Mouse (Mus musculus) skeletal muscle tissue, adult 2 months (tissue): ENCODE data around the gene Tcf12.

Experiments used
- DNase-seq: peaks from one replicate; pipeline ENCODE4 v3.0.0-alpha.2; 2012; ENCODE audit warnings: low read depth, low spot score

Gene Tcf12

GRCm38 (mm10) chr9:72088893-72089611 lies 22.6 kb downstream of the Tcf12 start:
- no peak for DNase-seq

GRCm38 (mm10) chr9:72085017-72085416 lies 26.7 kb downstream of the Tcf12 start:
- DNase-seq = no peak

GRCm38 (mm10) chr9:72084131-72084530 lies 27.5 kb downstream of the Tcf12 start:
- no peak for DNase-seq

- no peak for DNase-seq
Measured at GRCm38 (mm10) chr9:72076158-72076557, 35.5 kb downstream of the Tcf12 start.

- DNase-seq = no peak
Measured at GRCm38 (mm10) chr9:72066151-72066550, 45.5 kb downstream of the Tcf12 start.

- no peak for DNase-seq
Measured at GRCm38 (mm10) chr9:72053144-72053543, 58.5 kb downstream of the Tcf12 start.

- DNase-seq = no peak
Measured at GRCm38 (mm10) chr9:72040156-72040555, 71.5 kb downstream of the Tcf12 start.

GRCm38 (mm10) chr9:72039369-72039768 lies 72.3 kb downstream of the Tcf12 start:
- no peak for DNase-seq

GRCm38 (mm10) chr9:72037059-72037516 lies 74.6 kb downstream of the Tcf12 start:
- DNase-seq = no peak

GRCm38 (mm10) chr9:72036257-72036656 lies 75.4 kb downstream of the Tcf12 start:
- DNase-seq = no peak

GRCm38 (mm10) chr9:72033271-72033670 lies 78.4 kb downstream of the Tcf12 start:
- no peak for DNase-seq

- no peak for DNase-seq
Measured at GRCm38 (mm10) chr9:72030274-72030673, 81.4 kb downstream of the Tcf12 start.

- peak; percentile 5 for DNase-seq
Measured at GRCm38 (mm10) chr9:72029601-72030000, 82.1 kb downstream of the Tcf12 start.

- no peak for DNase-seq
Measured at GRCm38 (mm10) chr9:72023274-72023673, 88.4 kb downstream of the Tcf12 start.

- peak; percentile 27 for DNase-seq
Measured at GRCm38 (mm10) chr9:72021512-72021911, 90.2 kb downstream of the Tcf12 start.

- DNase-seq = no peak
Measured at GRCm38 (mm10) chr9:72016021-72016420, 95.7 kb downstream of the Tcf12 start.

GRCm38 (mm10) chr9:72014585-72015381 lies 96.9 kb downstream of the Tcf12 start:
- DNase-seq = no peak

- DNase-seq = no peak
Measured at GRCm38 (mm10) chr9:72013541-72013940, 98.1 kb downstream of the Tcf12 start.

GRCm38 (mm10) chr9:72008634-72009033 lies 103.0 kb downstream of the Tcf12 start:
- no peak for DNase-seq

- DNase-seq = no peak
Measured at GRCm38 (mm10) chr9:71991147-71991546, 120.5 kb downstream of the Tcf12 start.

GRCm38 (mm10) chr9:71990376-71990775 lies 121.3 kb downstream of the Tcf12 start:
- no peak for DNase-seq

- no peak for DNase-seq
Measured at GRCm38 (mm10) chr9:71989663-71990062, 122.0 kb downstream of the Tcf12 start.

GRCm38 (mm10) chr9:71986716-71987115 lies 125.0 kb downstream of the Tcf12 start:
- DNase-seq = no peak
